Mouse (Mus musculus) G1E (cell line): ENCODE data around the gene Olfr585.

Experiments used
- CTCF ChIP-seq: IDR thresholded peaks from 2 replicates; pipeline ENCODE4 v1.5.1; 2012; ENCODE audit warnings: low read depth, low read length, inconsistent platforms, mixed read lengths
- GATA1 ChIP-seq: IDR thresholded peaks from 2 replicates; pipeline ENCODE4 v1.6.1; 2012; ENCODE audit warnings: borderline replicate concordance, low read length, inconsistent platforms, mixed read lengths
- GATA2 ChIP-seq: IDR thresholded peaks from 2 replicates; pipeline ENCODE4 v1.6.1; 2012; ENCODE audit warnings: low read depth, low read length, inconsistent platforms, borderline replicate concordance
- TAL1 ChIP-seq: conservative IDR thresholded peaks from 2 replicates; pipeline ENCODE4 v1.6.1; 2012; ENCODE audit warnings: low read depth, low read length, inconsistent platforms, mixed read lengths

GRCm38 (mm10) chr7:103097420-103097819, at the start of gene Olfr585:
- TF ChIP-seq CTCF (no peak), TAL1 (no peak), GATA1 (no peak), GATA2 (no peak)
